Mouse (Mus musculus) embryonic facial prominence, embryonic 10.5 days (tissue): Measurements from ENCODE around the gene D6Wsu163e. TPM values are rescaled to one million over a fixed set of nuclear protein-coding genes. Genes with fewer than 3 reads are reported as not detected.

Source experiments
- DNase-seq: peaks from one replicate; pipeline ENCODE4 v3.0.0-alpha.2; 2017; ENCODE audit warnings: low spot score
- H3K27ac ChIP-seq: fragments of 300-500 bp; sonication (generic); replicated peaks from 2 replicates; pipeline ENCODE4 v1.5.1; 2016; ENCODE audit warnings: mild to moderate bottlenecking
- H3K27me3 ChIP-seq: fragments of 300-500 bp; sonication (generic); replicated peaks from 2 replicates; pipeline ENCODE4 v1.6.1; 2016; ENCODE audit warnings: low read depth, mild to moderate bottlenecking; ENCODE audit not compliant: poor library complexity, severe bottlenecking
- H3K36me3 ChIP-seq: fragments of 300-500 bp; sonication (generic); replicated peaks from 2 replicates; pipeline ENCODE4 v1.6.1; 2016; ENCODE audit warnings: mild to moderate bottlenecking, moderate library complexity
- H3K4me1 ChIP-seq: fragments of 300-500 bp; sonication (generic); 2 replicates; pipeline ENCODE4 v1.6.1; 2016
- H3K4me3 ChIP-seq: fragments of 300-500 bp; sonication (generic); 2 replicates; pipeline ENCODE4 v1.5.1; 2016; ENCODE audit warnings: mild to moderate bottlenecking, moderate library complexity
- H3K9me3 ChIP-seq: fragments of 300-500 bp; sonication (generic); 2 replicates; pipeline ENCODE4 v1.6.1; 2016; ENCODE audit warnings: mild to moderate bottlenecking
- WGBS: fragments of 180-500 bp; shearing (Covaris S2); methylation state at CpG from one replicate; pipeline ENCODE4 v1.1.7; 2016; 5-methylcytosine and 5-hydroxymethylcytosine counted together
- polyA plus RNA-seq: library from polyadenylated mRNA; unstranded; fragments of >200 nt; fragmentation: Nextera tagmentation; extraction: Ambion mirVana; gene quantifications from 2 replicates; pipeline ENCODE4 v1.2.1, GENCODE M21; 2016

Gene D6Wsu163e
- polyA plus RNA-seq, result 11.0 and 13.1 TPM in 2 replicates

- H3K27ac ChIP-seq, result peak within 1 kb of the TSS; percentile 88
- H3K36me3 ChIP-seq, result peaks cover 9% of the 10 kb centered on the region
- H3K4me1 ChIP-seq, result peaks cover 30% of the 10 kb centered on the region
- H3K9me3 ChIP-seq, result no peaks in the 10 kb centered on the region
- under 1% methylated on average over 33 of the region's 33 CpGs for WGBS
- peak within 1 kb of the TSS; percentile 83 for H3K4me3 ChIP-seq
- DNase-seq, result peak; percentile 96
- no peaks in the 10 kb centered on the region for H3K27me3 ChIP-seq
These were observed at the start of gene D6Wsu163e, which contains the start of gene Rad51ap1 for GRCm38 (mm10) chr6:126939487-126940171. TSS of gene D6Wsu163e (plus strand) at chr6:126939962. TSS of gene Rad51ap1 (minus strand) at chr6:126939587.

GRCm38 (mm10) chr6:126907378-126907777 is 32.4 kb upstream of the D6Wsu163e start:
- Histone ChIP-seq H3K36me3 (no peaks in the 10 kb centered on the region), H3K27me3 (no peaks in the 10 kb centered on the region), H3K4me3 (no peak overlapping the region), H3K4me1 (peaks cover 3% of the 10 kb centered on the region; the same call in 1 of the 2 replicates), H3K9me3 (no peaks in the 10 kb centered on the region), H3K27ac (no peak overlapping the region)
- WGBS, result 76% methylated on average over 4 of the region's 5 CpGs
- DNase-seq, result no peak

GRCm38 (mm10) chr6:126907876-126908275 is 31.9 kb upstream of the D6Wsu163e start:
- no peaks in the 10 kb centered on the region for H3K9me3 ChIP-seq
- WGBS, result 64% methylated on average over 3 of the region's 3 CpGs
- peaks cover 3% of the 10 kb centered on the region; the same call in 1 of the 2 replicates for H3K4me1 ChIP-seq
- no peaks in the 10 kb centered on the region for H3K36me3 ChIP-seq
- H3K27ac ChIP-seq, result no peak overlapping the region
- DNase-seq, result peak; percentile 11
- H3K27me3 ChIP-seq, result no peaks in the 10 kb centered on the region
- H3K4me3 ChIP-seq, result no peak overlapping the region

GRCm38 (mm10) chr6:126910727-126911126 is 29.0 kb upstream of the D6Wsu163e start:
- H3K27me3 ChIP-seq, result no peaks in the 10 kb centered on the region
- H3K9me3 ChIP-seq, result no peaks in the 10 kb centered on the region
- WGBS, result 80% methylated on average over 4 of the region's 4 CpGs
- H3K4me3 ChIP-seq, result no peak overlapping the region
- H3K4me1 ChIP-seq, result peaks cover 3% of the 10 kb centered on the region; the same call in 1 of the 2 replicates
- DNase-seq, result no peak
- no peak overlapping the region for H3K27ac ChIP-seq
- no peaks in the 10 kb centered on the region for H3K36me3 ChIP-seq

GRCm38 (mm10) chr6:126914928-126915327 is 24.8 kb upstream of the D6Wsu163e start:
- Histone ChIP-seq H3K4me3 (no peak overlapping the region), H3K4me1 (no peaks in the 10 kb centered on the region), H3K9me3 (no peaks in the 10 kb centered on the region), H3K27ac (no peak overlapping the region), H3K36me3 (no peaks in the 10 kb centered on the region), H3K27me3 (no peaks in the 10 kb centered on the region)
- WGBS, result 82% methylated on average over 5 of the region's 5 CpGs
- no peak for DNase-seq

- DNase-seq, result peak; percentile 19
- no peaks in the 10 kb centered on the region for H3K9me3 ChIP-seq
- peak within 1 kb of the TSS; percentile 39 for H3K4me3 ChIP-seq
- H3K27me3 ChIP-seq, result no peaks in the 10 kb centered on the region
- 11% methylated on average over 21 of the region's 21 CpGs for WGBS
- H3K4me1 ChIP-seq, result peaks cover 7% of the 10 kb centered on the region
- H3K36me3 ChIP-seq, result peaks cover 44% of the 10 kb centered on the region
- no peak within 1 kb of the TSS for H3K27ac ChIP-seq
These were observed 18.5 kb upstream of the D6Wsu163e start, which contains the start of gene Dyrk4 for GRCm38 (mm10) chr6:126921111-126921881. TSS of gene Dyrk4 (minus strand) at chr6:126921839.

- H3K27me3 ChIP-seq, result no peaks in the 10 kb centered on the region
- no peak overlapping the region for H3K4me3 ChIP-seq
- peaks cover 76% of the 10 kb centered on the region for H3K36me3 ChIP-seq
- peaks cover 7% of the 10 kb centered on the region for H3K4me1 ChIP-seq
- 90% methylated on average over 2 of the region's 2 CpGs for WGBS
- no peaks in the 10 kb centered on the region for H3K9me3 ChIP-seq
- DNase-seq, result no peak
- H3K27ac ChIP-seq, result no peak overlapping the region
These were observed 6.9 kb upstream of the D6Wsu163e start for GRCm38 (mm10) chr6:126932896-126933295.

GRCm38 (mm10) chr6:126938047-126938446 is 1.7 kb upstream of the D6Wsu163e start:
- peaks cover 25% of the 10 kb centered on the region for H3K36me3 ChIP-seq
- H3K27ac ChIP-seq, result 0 out of 2 replicates have a peak overlapping the region, but pooled peaks have one; percentile 88
- H3K27me3 ChIP-seq, result no peaks in the 10 kb centered on the region
- H3K9me3 ChIP-seq, result no peaks in the 10 kb centered on the region
- H3K4me1 ChIP-seq, result peaks cover 30% of the 10 kb centered on the region
- no peak for DNase-seq
- 82% methylated on average over 2 of the region's 2 CpGs for WGBS
- peak overlapping the region; percentile 83 for H3K4me3 ChIP-seq

GRCm38 (mm10) chr6:126938853-126939486 is 792 bp upstream of the D6Wsu163e start:
- Histone ChIP-seq H3K9me3 (no peaks in the 10 kb centered on the region), H3K4me1 (peaks cover 30% of the 10 kb centered on the region), H3K4me3 (peak overlapping the region; percentile 83), H3K27me3 (no peaks in the 10 kb centered on the region), H3K36me3 (peaks cover 16% of the 10 kb centered on the region), H3K27ac (peak overlapping the region; percentile 88)
- no peak for DNase-seq
- WGBS, result under 1% methylated on average over 31 of the region's 31 CpGs

- no peak overlapping the region for H3K27ac ChIP-seq
- peak; percentile 9 for DNase-seq
These were observed 689 bp downstream of the D6Wsu163e start for GRCm38 (mm10) chr6:126940451-126940850.

GRCm38 (mm10) chr6:126948336-126948735 is 8.6 kb downstream of the D6Wsu163e start:
- no peaks in the 10 kb centered on the region for H3K27me3 ChIP-seq
- WGBS, result 91% methylated on average over 4 of the region's 4 CpGs
- no peaks in the 10 kb centered on the region for H3K4me1 ChIP-seq
- H3K27ac ChIP-seq, result no peak overlapping the region
- no peak overlapping the region for H3K4me3 ChIP-seq
- peaks cover 15% of the 10 kb centered on the region; the same call in 1 of the 2 replicates for H3K36me3 ChIP-seq
- no peak for DNase-seq
- H3K9me3 ChIP-seq, result no peaks in the 10 kb centered on the region

More at GRCm38 (mm10) chr6:126940451-126940850, 689 bp downstream of the D6Wsu163e start:
- Histone ChIP-seq H3K36me3 (peaks cover 2% of the 10 kb centered on the region), H3K4me3 (peak overlapping the region; percentile 83), H3K9me3 (no peaks in the 10 kb centered on the region), H3K27me3 (no peaks in the 10 kb centered on the region), H3K4me1 (peaks cover 30% of the 10 kb centered on the region)
- WGBS, result 3% methylated on average over 5 of the region's 5 CpGs

- Histone ChIP-seq H3K4me3 (no peak overlapping the region), H3K36me3 (peaks cover 6% of the 10 kb centered on the region; the same call in 1 of the 2 replicates), H3K4me1 (no peaks in the 10 kb centered on the region), H3K27me3 (no peaks in the 10 kb centered on the region), H3K9me3 (no peaks in the 10 kb centered on the region), H3K27ac (no peak overlapping the region)
- DNase-seq, result peak; percentile 86
- WGBS, result 12% methylated on average over 10 of the region's 10 CpGs
These were observed 16.0 kb downstream of the D6Wsu163e start for GRCm38 (mm10) chr6:126955734-126956133.
